Mouse (Mus musculus) heart, embryonic 11.5 days (tissue): ENCODE measurements around the gene Runx1. TPM values are rescaled to one million over a fixed set of nuclear protein-coding genes. Genes with fewer than 3 reads are reported as not detected.

ENCODE experiments used
- ATAC-seq: fragments of 200-750 bp; cut with Nextera tagmentation; replicated peaks from 2 replicates; pipeline ENCODE4 v1.8.0; 2017; ENCODE audit warnings: moderate library complexity; ENCODE audit not compliant: insufficient number of reproducible peaks, low FRiP score, low TSS enrichment
- H3K27ac ChIP-seq: fragments of 300-500 bp; sonication (generic); 2 replicates; pipeline ENCODE4 v1.5.1; 2014; ENCODE audit warnings: mild to moderate bottlenecking, low read depth, low read length
- H3K27me3 ChIP-seq: fragments of 300-500 bp; sonication (generic); 2 replicates; pipeline ENCODE4 v1.6.1; 2014; ENCODE audit warnings: mild to moderate bottlenecking, low read length, mixed read lengths; ENCODE audit not compliant: control insufficient read depth, insufficient read depth
- H3K36me3 ChIP-seq: fragments of 300-500 bp; sonication (generic); 2 replicates; pipeline ENCODE4 v1.6.1; 2014; ENCODE audit warnings: mild to moderate bottlenecking, low read length, moderate library complexity, mixed read lengths; ENCODE audit not compliant: control insufficient read depth, insufficient read depth
- H3K4me1 ChIP-seq: fragments of 300-500 bp; sonication (generic); 2 replicates; pipeline ENCODE4 v1.6.1; 2014; ENCODE audit warnings: low read length; ENCODE audit not compliant: control insufficient read depth, insufficient read depth
- H3K4me2 ChIP-seq: fragments of 300-500 bp; sonication (generic); 2 replicates; pipeline ENCODE4 v1.6.1; 2014; ENCODE audit warnings: mild to moderate bottlenecking, moderate library complexity
- H3K4me3 ChIP-seq: fragments of 300-500 bp; sonication (generic); 2 replicates; pipeline ENCODE4 v1.5.1; 2014; ENCODE audit warnings: low read depth, low read length
- H3K9ac ChIP-seq: fragments of 300-500 bp; sonication (generic); 2 replicates; pipeline ENCODE4 v1.6.1; 2014; ENCODE audit warnings: mild to moderate bottlenecking, low read depth, low read length, moderate library complexity
- H3K9me3 ChIP-seq: fragments of 300-500 bp; sonication (generic); replicated peaks from 2 replicates; pipeline ENCODE4 v1.6.1; 2016; ENCODE audit warnings: low read length; ENCODE audit not compliant: control insufficient read depth
- WGBS: fragments of 180-500 bp; shearing (Covaris S2); extraction: QIAGEN DNeasy Blood & Tissue Kit; methylation state at CpG from one replicate; pipeline ENCODE4 v1.1.7; 2014; ENCODE audit not compliant: insufficient replicate concordance; 5-methylcytosine and 5-hydroxymethylcytosine counted together
- polyA plus RNA-seq: library from polyadenylated mRNA; unstranded; fragments of >200 nt; fragmentation: Nextera tagmentation; extraction: Ambion mirVana; gene quantifications from 2 replicates; pipeline ENCODE4 v1.2.1, GENCODE M21; 2014

Gene Runx1
- polyA plus RNA-seq, 1 experiment from 2014 or later: 2.5 TPM

- Histone ChIP-seq H3K27me3 (peaks cover 10% of the 10 kb centered on the region; the same call in 1 of the 2 replicates), H3K4me3 (no peak overlapping the region), H3K4me1 (0 out of 2 replicates have a peak, but pooled peaks cover 4% of the 10 kb centered on the region), H3K9me3 (no peaks in the 10 kb centered on the region; the same call in 1 of the 2 replicates), H3K36me3 (no peaks in the 10 kb centered on the region), H3K4me2 (no peak overlapping the region), H3K27ac (no peak overlapping the region), H3K9ac (no peak overlapping the region)
- ATAC-seq: no peak
- WGBS: 86% methylated on average over 7 of the region's 7 CpGs
Observed at GRCm38 (mm10) chr16:92799940-92800339, 26.0 kb downstream of the Runx1 start.

- H3K4me3 ChIP-seq: no peak overlapping the region
- ATAC-seq: no peak
- peaks cover 6% of the 10 kb centered on the region for H3K27me3 ChIP-seq
- no peak overlapping the region for H3K4me2 ChIP-seq
- no peak overlapping the region for H3K9ac ChIP-seq
- H3K9me3 ChIP-seq: no peaks in the 10 kb centered on the region
- no peaks in the 10 kb centered on the region for H3K4me1 ChIP-seq
- H3K36me3 ChIP-seq: no peaks in the 10 kb centered on the region
- WGBS: 55% methylated on average over 6 of the region's 6 CpGs
- H3K27ac ChIP-seq: no peak overlapping the region
Observed at GRCm38 (mm10) chr16:92794197-92794596, 31.8 kb downstream of the Runx1 start.

GRCm38 (mm10) chr16:92793741-92794140 lies 32.2 kb downstream of the Runx1 start:
- ATAC-seq: no peak
- Histone ChIP-seq H3K4me2 (no peak overlapping the region), H3K4me1 (no peaks in the 10 kb centered on the region), H3K36me3 (no peaks in the 10 kb centered on the region), H3K9me3 (no peaks in the 10 kb centered on the region), H3K27ac (no peak overlapping the region), H3K9ac (no peak overlapping the region), H3K4me3 (no peak overlapping the region), H3K27me3 (peaks cover 6% of the 10 kb centered on the region)
- WGBS: 46% methylated on average over 8 of the region's 8 CpGs

GRCm38 (mm10) chr16:92792905-92793304 lies 33.0 kb downstream of the Runx1 start:
- WGBS: 53% methylated on average over 4 of the region's 4 CpGs
- no peak overlapping the region for H3K4me2 ChIP-seq
- H3K9me3 ChIP-seq: no peaks in the 10 kb centered on the region
- no peaks in the 10 kb centered on the region for H3K36me3 ChIP-seq
- no peak overlapping the region for H3K27ac ChIP-seq
- H3K4me3 ChIP-seq: no peak overlapping the region
- ATAC-seq: no peak
- no peak overlapping the region for H3K9ac ChIP-seq
- peaks cover 4% of the 10 kb centered on the region for H3K27me3 ChIP-seq
- H3K4me1 ChIP-seq: no peaks in the 10 kb centered on the region

GRCm38 (mm10) chr16:92790601-92791000 lies 35.3 kb downstream of the Runx1 start:
- Histone ChIP-seq H3K9me3 (no peaks in the 10 kb centered on the region), H3K27ac (no peak overlapping the region), H3K36me3 (no peaks in the 10 kb centered on the region), H3K4me3 (no peak overlapping the region), H3K9ac (no peak overlapping the region), H3K4me1 (0 out of 2 replicates have a peak, but pooled peaks cover 5% of the 10 kb centered on the region), H3K27me3 (peaks cover 7% of the 10 kb centered on the region), H3K4me2 (no peak overlapping the region)
- no peak for ATAC-seq
- 63% methylated on average over 6 of the region's 6 CpGs for WGBS

- H3K4me3 ChIP-seq: no peak overlapping the region
- ATAC-seq: no peak
- 81% methylated on average over 4 of the region's 4 CpGs for WGBS
Observed at GRCm38 (mm10) chr16:92789840-92790239, 36.1 kb downstream of the Runx1 start.

GRCm38 (mm10) chr16:92788446-92788845 lies 37.5 kb downstream of the Runx1 start:
- no peaks in the 10 kb centered on the region for H3K9me3 ChIP-seq
- H3K4me1 ChIP-seq: peaks cover 14% of the 10 kb centered on the region; the same call in 1 of the 2 replicates
- no peak overlapping the region for H3K4me2 ChIP-seq
- peaks cover 7% of the 10 kb centered on the region for H3K27me3 ChIP-seq
- H3K9ac ChIP-seq: no peak overlapping the region
- WGBS: 48% methylated on average over 11 of the region's 11 CpGs
- ATAC-seq: no peak
- H3K4me3 ChIP-seq: no peak overlapping the region
- H3K27ac ChIP-seq: no peak overlapping the region
- H3K36me3 ChIP-seq: no peaks in the 10 kb centered on the region

More at GRCm38 (mm10) chr16:92789840-92790239, 36.1 kb downstream of the Runx1 start:
- 0 out of 2 replicates have a peak, but pooled peaks cover 5% of the 10 kb centered on the region for H3K4me1 ChIP-seq
- H3K9me3 ChIP-seq: no peaks in the 10 kb centered on the region
- no peak overlapping the region for H3K4me2 ChIP-seq
- H3K9ac ChIP-seq: no peak overlapping the region
- no peak overlapping the region for H3K27ac ChIP-seq
- peaks cover 7% of the 10 kb centered on the region for H3K27me3 ChIP-seq
- H3K36me3 ChIP-seq: no peaks in the 10 kb centered on the region

- peaks cover 13% of the 10 kb centered on the region for H3K27me3 ChIP-seq
- peaks cover 17% of the 10 kb centered on the region; the same call in 1 of the 2 replicates for H3K4me1 ChIP-seq
- 57% methylated on average over 5 of the region's 5 CpGs for WGBS
- H3K9me3 ChIP-seq: no peaks in the 10 kb centered on the region
- no peak overlapping the region for H3K27ac ChIP-seq
- no peak for ATAC-seq
- H3K4me3 ChIP-seq: no peak overlapping the region
- H3K9ac ChIP-seq: no peak overlapping the region
- no peak overlapping the region for H3K4me2 ChIP-seq
- no peaks in the 10 kb centered on the region for H3K36me3 ChIP-seq
Observed at GRCm38 (mm10) chr16:92786883-92787321, 39.0 kb downstream of the Runx1 start.

GRCm38 (mm10) chr16:92786276-92786882 lies 39.6 kb downstream of the Runx1 start:
- 59% methylated on average over 6 of the region's 6 CpGs for WGBS
- Histone ChIP-seq H3K27me3 (peaks cover 13% of the 10 kb centered on the region), H3K9ac (no peak overlapping the region), H3K36me3 (no peaks in the 10 kb centered on the region), H3K4me2 (no peak overlapping the region), H3K4me1 (peaks cover 17% of the 10 kb centered on the region; the same call in 1 of the 2 replicates), H3K9me3 (no peaks in the 10 kb centered on the region), H3K4me3 (no peak overlapping the region), H3K27ac (no peak overlapping the region)
- no peak for ATAC-seq
